Mouse (Mus musculus) MEL (cell line): ENCODE data around the gene Plekho1. TPM values are rescaled to one million over a fixed set of nuclear protein-coding genes. Genes with fewer than 3 reads are reported as not detected.

ENCODE experiments used
- DNase-seq: peaks from one replicate; pipeline ENCODE4 v3.0.0; 2011; ENCODE audit warnings: low read depth, low spot score
- H3K27ac ChIP-seq: 2 replicates; pipeline ENCODE4 v1.5.1; 2012; ENCODE audit warnings: low read depth, mild to moderate bottlenecking, control low read depth, low read length, moderate library complexity; ENCODE audit not compliant: control insufficient read depth
- H3K27me3 ChIP-seq, 2 experiments: fragments of 150-350 bp in 1 of 2; sonication (generic) in 1 of 2; 2 replicates each; pipeline ENCODE4 v1.6.1; 2012; ENCODE audit warnings: low read length in 2 of 2, mild to moderate bottlenecking in 2 of 2, improper control_type of control experiment in 1 of 2, moderate library complexity in 1 of 2; ENCODE audit not compliant: insufficient read depth in 2 of 2, control insufficient read depth in 1 of 2
- H3K36me3 ChIP-seq, 2 experiments: 2 replicates each; pipeline ENCODE4 v1.6.1; 2012 to 2014; ENCODE audit warnings: low read length in 2 of 2, improper control_type of control experiment in 1 of 2, inconsistent platforms in 1 of 2, mild to moderate bottlenecking in 1 of 2; ENCODE audit not compliant: insufficient read depth in 2 of 2, control insufficient read depth in 1 of 2
- H3K4me1 ChIP-seq, 2 experiments: fragments of 150-350 bp in 1 of 2; sonication (generic) in 1 of 2; 2 replicates each; pipeline ENCODE4 v1.6.1; 2012; ENCODE audit warnings: low read length in 2 of 2, improper control_type of control experiment in 1 of 2, mild to moderate bottlenecking in 1 of 2; ENCODE audit not compliant: insufficient read depth in 2 of 2, control insufficient read depth in 1 of 2
- H3K4me3 ChIP-seq, 2 experiments: fragments of 150-350 bp in 1 of 2; sonication (generic) in 1 of 2; 2 replicates each; pipeline ENCODE4 v1.5.1; 2012; ENCODE audit warnings: low read depth in 2 of 2, low read length in 2 of 2, mild to moderate bottlenecking in 2 of 2, moderate library complexity in 2 of 2, control low read depth in 1 of 2, improper control_type of control experiment in 1 of 2; ENCODE audit not compliant: control insufficient read depth in 1 of 2, insufficient read depth in 1 of 2
- H3K79me2 ChIP-seq: 2 replicates; pipeline ENCODE4 v1.6.1; 2012; ENCODE audit warnings: mild to moderate bottlenecking, low read length, moderate library complexity; ENCODE audit not compliant: control insufficient read depth, poor library complexity, insufficient read depth
- H3K9ac ChIP-seq: 2 replicates; pipeline ENCODE4 v1.6.1; 2012; ENCODE audit warnings: low read depth, mild to moderate bottlenecking, control low read depth, low read length, moderate library complexity; ENCODE audit not compliant: control insufficient read depth, poor library complexity, severe bottlenecking
- H3K9me3 ChIP-seq: fragments of 150-350 bp; sonication (generic); replicated peaks from 2 replicates; pipeline ENCODE4 v1.6.1; 2012; ENCODE audit warnings: mild to moderate bottlenecking, low read length, improper control_type of control experiment, moderate library complexity; ENCODE audit not compliant: insufficient read depth
- BHLHE40 ChIP-seq: IDR thresholded peaks from 2 replicates; pipeline ENCODE4 v1.6.1; 2012; ENCODE audit warnings: low read depth, mild to moderate bottlenecking, inconsistent platforms, low read length, improper control_type of control experiment, borderline replicate concordance
- CHD1 ChIP-seq: IDR thresholded peaks from 2 replicates; pipeline ENCODE4 v1.6.1; 2012; ENCODE audit warnings: low read depth, mild to moderate bottlenecking, inconsistent platforms, low read length, improper control_type of control experiment
- CHD2 ChIP-seq: IDR thresholded peaks from 2 replicates; pipeline ENCODE4 v1.6.1; 2011; ENCODE audit warnings: low read length, improper control_type of control experiment
- EP300 ChIP-seq, 2 experiments: IDR thresholded peaks; 2 replicates each; pipeline ENCODE4 v1.6.1; 2011; ENCODE audit warnings: improper control_type of control experiment in 2 of 2, low read length in 2 of 2, low read depth in 1 of 2, mild to moderate bottlenecking in 1 of 2
- GATA1 ChIP-seq: IDR thresholded peaks from 2 replicates; pipeline ENCODE4 v1.6.1; 2011; ENCODE audit warnings: low read depth, low read length, improper control_type of control experiment
- HCFC1 ChIP-seq: IDR thresholded peaks from 2 replicates; pipeline ENCODE4 v1.6.1; 2012; ENCODE audit warnings: low read depth, mild to moderate bottlenecking, inconsistent platforms, low read length, improper control_type of control experiment, moderate library complexity
- KAT2A ChIP-seq: conservative IDR thresholded peaks from 2 replicates; pipeline ENCODE4 v1.6.1; 2012; ENCODE audit warnings: low read depth, low read length, improper control_type of control experiment, inconsistent platforms
- MAFK ChIP-seq: IDR thresholded peaks from 2 replicates; pipeline ENCODE4 v1.6.1; 2011; ENCODE audit warnings: low read depth, mild to moderate bottlenecking, low read length, improper control_type of control experiment, borderline replicate concordance
- MAX ChIP-seq: IDR thresholded peaks from 2 replicates; pipeline ENCODE4 v1.6.1; 2011; ENCODE audit warnings: low read length, improper control_type of control experiment
- MXI1 ChIP-seq: IDR thresholded peaks from 2 replicates; pipeline ENCODE4 v1.6.1; 2011; ENCODE audit warnings: mild to moderate bottlenecking, low read depth, low read length, improper control_type of control experiment
- MYB ChIP-seq: IDR thresholded peaks from 2 replicates; pipeline ENCODE4 v1.6.1; 2011; ENCODE audit warnings: mild to moderate bottlenecking, low read depth, low read length, improper control_type of control experiment
- MYC ChIP-seq: IDR thresholded peaks from 2 replicates; pipeline ENCODE4 v1.6.1; 2011; ENCODE audit warnings: low read depth, mild to moderate bottlenecking, low read length, improper control_type of control experiment, moderate library complexity
- NELFE ChIP-seq: IDR thresholded peaks from 2 replicates; pipeline ENCODE4 v1.6.1; 2011; ENCODE audit warnings: low read depth, low read length, improper control_type of control experiment
- NRF1 ChIP-seq: IDR thresholded peaks from 2 replicates; pipeline ENCODE4 v1.6.1; 2014; ENCODE audit warnings: low read depth, mild to moderate bottlenecking, inconsistent platforms, low read length, improper control_type of control experiment, moderate library complexity; ENCODE audit not compliant: poor library complexity, insufficient read depth, severe bottlenecking
- POLR2A ChIP-seq, 2 experiments: IDR thresholded peaks; 2 replicates each; pipeline ENCODE4 v1.6.1; 2011 to 2012; ENCODE audit warnings: low read length in 2 of 2, mild to moderate bottlenecking in 2 of 2, control low read depth in 1 of 2, improper control_type of control experiment in 1 of 2, low read depth in 1 of 2, moderate library complexity in 1 of 2; ENCODE audit not compliant: control insufficient read depth in 1 of 2, insufficient read depth in 1 of 2, poor library complexity in 1 of 2
- POLR2AphosphoS2 ChIP-seq: IDR thresholded peaks from 2 replicates; pipeline ENCODE4 v1.6.1; 2011; ENCODE audit warnings: low read length, improper control_type of control experiment
- POLR2AphosphoS5 ChIP-seq: IDR thresholded peaks from 2 replicates; pipeline ENCODE4 v1.6.1; 2012; ENCODE audit warnings: low read depth, borderline replicate concordance, mild to moderate bottlenecking, inconsistent platforms, low read length, moderate library complexity, mixed read lengths
- RAD21 ChIP-seq: IDR thresholded peaks from 2 replicates; pipeline ENCODE4 v1.6.1; 2011; ENCODE audit warnings: mild to moderate bottlenecking, low read depth, low read length, improper control_type of control experiment
- SIN3A ChIP-seq: IDR thresholded peaks from 2 replicates; pipeline ENCODE4 v1.6.1; 2012; ENCODE audit warnings: low read length, improper control_type of control experiment, inconsistent platforms
- TAL1 ChIP-seq: IDR thresholded peaks from 2 replicates; pipeline ENCODE4 v1.6.1; 2012; ENCODE audit warnings: mild to moderate bottlenecking, inconsistent platforms, low read length, moderate library complexity, mixed read lengths
- TBP ChIP-seq: IDR thresholded peaks from 2 replicates; pipeline ENCODE4 v1.8.0; 2011; ENCODE audit warnings: low read depth, low read length, improper control_type of control experiment
- UBTF ChIP-seq: IDR thresholded peaks from 2 replicates; pipeline ENCODE4 v1.6.1; 2012; ENCODE audit warnings: low read depth, mild to moderate bottlenecking, inconsistent platforms, low read length, improper control_type of control experiment, moderate library complexity, borderline replicate concordance; ENCODE audit not compliant: insufficient read depth
- USF1 ChIP-seq: IDR thresholded peaks from 2 replicates; pipeline ENCODE4 v1.6.1; 2014; ENCODE audit warnings: low read depth, mild to moderate bottlenecking, inconsistent platforms, low read length, improper control_type of control experiment, moderate library complexity
- USF2 ChIP-seq, 2 experiments: IDR thresholded peaks; 2 replicates each; pipeline ENCODE4 v1.6.1; 2011 to 2012; ENCODE audit warnings: improper control_type of control experiment in 2 of 2, low read length in 2 of 2, borderline replicate concordance in 1 of 2, inconsistent platforms in 1 of 2, low read depth in 1 of 2, mild to moderate bottlenecking in 1 of 2; ENCODE audit not compliant: insufficient read depth in 1 of 2
- ZKSCAN1 ChIP-seq: IDR thresholded peaks from 2 replicates; pipeline ENCODE4 v1.6.1; 2012; ENCODE audit warnings: low read depth, mild to moderate bottlenecking, inconsistent platforms, low read length, improper control_type of control experiment, moderate library complexity
- ZMIZ1 ChIP-seq: IDR thresholded peaks from 2 replicates; pipeline ENCODE4 v1.6.1; 2012; ENCODE audit warnings: low read depth, mild to moderate bottlenecking, inconsistent platforms, low read length, improper control_type of control experiment, moderate library complexity
- ZNF384 ChIP-seq: IDR thresholded peaks from 2 replicates; pipeline ENCODE4 v1.6.1; 2012; ENCODE audit warnings: low read depth, mild to moderate bottlenecking, inconsistent platforms, low read length, improper control_type of control experiment
- polyA plus RNA-seq, 2 experiments: library from polyadenylated mRNA; stranded (reverse) in 1 of 2; unstranded in 1 of 2; fragments of >175 nt in 1 of 2; fragments of >200 nt in 1 of 2; gene quantifications; 2 replicates each; pipeline versions ENCODE4 v1.2.1 to v1.2.4; 2012; ENCODE audit warnings: low replicate concordance in 2 of 2, low read depth in 1 of 2; ENCODE audit not compliant: insufficient read length in 2 of 2, insufficient read depth in 1 of 2, missing spikeins in 1 of 2
- total RNA-seq: library from RNA; depleted of rRNA; stranded (reverse); fragments of 300-350 nt; gene quantifications from 2 replicates; pipeline ENCODE4 v1.2.3, GENCODE M21; 2012

Gene Plekho1
- total and polyA plus RNA-seq, 3 experiments, result 4.2 to 19.2 TPM; not detected in 1

DNA sequence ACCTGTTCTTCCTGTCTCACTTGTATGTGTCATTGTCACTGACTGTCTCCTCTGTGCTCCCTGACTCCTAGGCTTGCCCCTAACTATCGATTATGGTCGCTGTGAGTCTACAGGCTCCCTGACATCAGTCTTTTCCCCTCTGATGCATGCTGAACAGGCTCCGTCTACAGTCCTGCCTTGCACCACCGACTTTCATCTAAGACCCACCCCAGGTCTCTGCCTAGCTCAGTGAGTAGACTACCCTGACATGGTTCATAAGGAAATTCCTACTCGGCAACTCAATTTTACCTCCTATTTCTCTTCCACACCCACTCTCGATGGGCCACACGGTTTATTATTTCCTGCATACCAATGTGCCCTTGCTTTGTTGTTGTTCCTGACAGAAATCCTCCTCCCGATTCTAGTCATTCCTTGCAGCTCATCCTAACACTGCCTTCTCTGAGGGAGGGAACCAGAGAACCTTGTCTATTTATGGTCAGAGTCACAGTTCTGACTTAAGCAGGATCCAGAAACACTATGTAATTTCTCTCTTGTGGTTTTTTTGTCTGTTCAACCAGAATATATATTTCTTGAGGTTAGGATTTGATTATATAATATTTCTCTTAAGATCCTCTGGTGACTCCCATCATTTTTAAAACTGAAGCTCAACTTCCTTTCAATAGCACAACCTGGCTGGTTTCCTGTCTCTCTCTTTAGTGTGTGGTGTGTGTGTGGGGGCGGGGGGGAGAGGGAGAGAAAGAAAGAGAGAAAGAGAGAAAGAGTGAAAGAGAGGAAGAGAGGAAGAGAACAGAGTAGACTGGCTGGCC is 44.3 kb upstream of the Plekho1 start:
- TF ChIP-seq HCFC1 (no peak), MXI1 (no peak), CHD1 (no peak), ZKSCAN1 (no peak), USF1 (no peak), SIN3A (no peak), POLR2A (IDR thresholded peaks at IDR 0.05; ENCODE audit: control insufficient read depth in 1 of 2, insufficient read depth in 1 of 2, low read depth in 1 of 2, low read length in 2 of 2, poor library complexity in 1 of 2) (no peak), POLR2AphosphoS5 (no peak), BHLHE40 (no peak), TAL1 (no peak), POLR2AphosphoS2 (no peak)
- Histone ChIP-seq H3K4me3 (no peak overlapping the region), H3K27ac (no peak overlapping the region), H3K79me2 (no peaks in the 10 kb centered on the region), H3K27me3 (no peaks in the 10 kb centered on the region), H3K36me3 (no peaks in the 10 kb centered on the region; a peak in 1 of 4 replicates), H3K9ac (no peak overlapping the region), H3K9me3 (no peaks in the 10 kb centered on the region), H3K4me1 (no peaks in the 10 kb centered on the region)
- no peak for DNase-seq

GRCm38 (mm10) chr3:96038851-96039250 is 43.0 kb upstream of the Plekho1 start:
- Histone ChIP-seq H3K36me3 (no peaks in the 10 kb centered on the region; a peak in 1 of 4 replicates), H3K9me3 (no peaks in the 10 kb centered on the region), H3K4me1 (no peaks in the 10 kb centered on the region), H3K27me3 (no peaks in the 10 kb centered on the region), H3K4me3 (no peak overlapping the region), H3K27ac (no peak overlapping the region), H3K9ac (no peak overlapping the region), H3K79me2 (no peaks in the 10 kb centered on the region)
- TF ChIP-seq MYB, result no peak
- no peak for TF ChIP-seq ZNF384
- TF ChIP-seq MXI1, result no peak
- no peak for TF ChIP-seq MYC
- no peak for TF ChIP-seq ZMIZ1
- no peak for TF ChIP-seq ZKSCAN1
- no peak for TF ChIP-seq CHD2
- TF ChIP-seq RAD21, result no peak
- no peak for TF ChIP-seq USF1
- TF ChIP-seq USF2 (IDR thresholded peaks at IDR 0.05; ENCODE audit: borderline replicate concordance in 1 of 2, insufficient read depth in 1 of 2, low read depth in 1 of 2, low read length in 2 of 2), result no peak
- no peak for TF ChIP-seq KAT2A
- no peak for TF ChIP-seq EP300 (IDR thresholded peaks at IDR 0.05; ENCODE audit: low read depth in 1 of 2, low read length in 2 of 2)
- no peak for TF ChIP-seq GATA1
- no peak for TF ChIP-seq SIN3A
- TF ChIP-seq MAFK, result no peak
- no peak for TF ChIP-seq NRF1
- no peak for TF ChIP-seq UBTF
- no peak for TF ChIP-seq TBP
- no peak for TF ChIP-seq NELFE
- TF ChIP-seq MAX, result no peak
- DNase-seq, result no peak
